Mouse (Mus musculus): ENCODE measurements at regions not wholly inside any gene's neighbourhood (a gene's known extent, or its start where the extent isn't known, plus 50 kb on each side); places are given as distances from the start of the nearest gene placed in this dataset.

- Histone ChIP-seq H3K27ac (ENCODE audit: insufficient read depth, low read length) (no peak overlapping the region), H3K36me3 (ENCODE audit: control insufficient read depth, insufficient read depth, low read length, poor library complexity, severe bottlenecking) (no peaks in the 10 kb centered on the region), H3K9ac (ENCODE audit: low read depth, poor library complexity, severe bottlenecking) (no peak overlapping the region), H3K4me3 (ENCODE audit: low read depth, low read length) (no peak overlapping the region), H3K4me1 (ENCODE audit: control insufficient read depth, insufficient read depth, low read length) (no peaks in the 10 kb centered on the region), H3K27me3 (ENCODE audit: control insufficient read depth, insufficient read depth, low read length, poor library complexity, severe bottlenecking) (no peaks in the 10 kb centered on the region), H3K9me3 (replicated peaks; ENCODE audit: control insufficient read depth, insufficient read depth, low read length, poor library complexity, severe bottlenecking) (no peaks in the 10 kb centered on the region)
- TF ChIP-seq EP300 (IDR thresholded peaks at IDR 0.05; ENCODE audit: insufficient read depth, low read depth, low read length), result no peak
- no peak for TF ChIP-seq CTCF (IDR thresholded peaks at IDR 0.05; ENCODE audit: low read depth, low read length)
- no peak for TF ChIP-seq POLR2A (IDR thresholded peaks at IDR 0.05; ENCODE audit: insufficient read depth, low read length)
These were observed 138.9 kb downstream of the Tmem17 start for GRCm38 (mm10) chr11:22650771-22651170.

- Histone ChIP-seq H3K4me1 (ENCODE audit: control insufficient read depth, insufficient read depth, low read length) (no peaks in the 10 kb centered on the region), H3K27ac (ENCODE audit: insufficient read depth, low read length) (no peak overlapping the region), H3K9me3 (replicated peaks; ENCODE audit: control insufficient read depth, insufficient read depth, low read length, poor library complexity, severe bottlenecking) (no peaks in the 10 kb centered on the region), H3K4me3 (ENCODE audit: low read depth, low read length) (no peak overlapping the region), H3K9ac (ENCODE audit: low read depth, poor library complexity, severe bottlenecking) (no peak overlapping the region), H3K36me3 (ENCODE audit: control insufficient read depth, insufficient read depth, low read length, poor library complexity, severe bottlenecking) (no peaks in the 10 kb centered on the region), H3K27me3 (ENCODE audit: control insufficient read depth, insufficient read depth, low read length, poor library complexity, severe bottlenecking) (no peaks in the 10 kb centered on the region)
- TF ChIP-seq EP300 (IDR thresholded peaks at IDR 0.05; ENCODE audit: insufficient read depth, low read depth, low read length) (no peak), POLR2A (IDR thresholded peaks at IDR 0.05; ENCODE audit: insufficient read depth, low read length) (no peak), CTCF (IDR thresholded peaks at IDR 0.05; ENCODE audit: low read depth, low read length) (no peak)
These were observed 139.4 kb downstream of the Tmem17 start for GRCm38 (mm10) chr11:22651313-22651712.

GRCm38 (mm10) chr11:22651911-22652310 lies 140.0 kb downstream of the Tmem17 start:
- no peak for TF ChIP-seq EP300 (IDR thresholded peaks at IDR 0.05; ENCODE audit: insufficient read depth, low read depth, low read length)
- TF ChIP-seq CTCF (IDR thresholded peaks at IDR 0.05; ENCODE audit: low read depth, low read length), result no peak
- no peaks in the 10 kb centered on the region for H3K27me3 ChIP-seq (ENCODE audit: control insufficient read depth, insufficient read depth, low read length, poor library complexity, severe bottlenecking)
- no peak overlapping the region for H3K4me3 ChIP-seq (ENCODE audit: low read depth, low read length)
- no peaks in the 10 kb centered on the region for H3K4me1 ChIP-seq (ENCODE audit: control insufficient read depth, insufficient read depth, low read length)
- no peak overlapping the region for H3K9ac ChIP-seq (ENCODE audit: low read depth, poor library complexity, severe bottlenecking)
- H3K27ac ChIP-seq (ENCODE audit: insufficient read depth, low read length), result no peak overlapping the region
- H3K9me3 ChIP-seq (replicated peaks; ENCODE audit: control insufficient read depth, insufficient read depth, low read length, poor library complexity, severe bottlenecking), result no peaks in the 10 kb centered on the region
- H3K36me3 ChIP-seq (ENCODE audit: control insufficient read depth, insufficient read depth, low read length, poor library complexity, severe bottlenecking), result no peaks in the 10 kb centered on the region

GRCm38 (mm10) chr11:22652931-22653330 lies 141.0 kb downstream of the Tmem17 start:
- H3K27ac ChIP-seq (ENCODE audit: insufficient read depth, low read length), result no peak overlapping the region
- H3K4me3 ChIP-seq (ENCODE audit: low read depth, low read length), result no peak overlapping the region
- no peaks in the 10 kb centered on the region for H3K27me3 ChIP-seq (ENCODE audit: control insufficient read depth, insufficient read depth, low read length, poor library complexity, severe bottlenecking)
- no peaks in the 10 kb centered on the region for H3K9me3 ChIP-seq (replicated peaks; ENCODE audit: control insufficient read depth, insufficient read depth, low read length, poor library complexity, severe bottlenecking)
- TF ChIP-seq EP300 (IDR thresholded peaks at IDR 0.05; ENCODE audit: insufficient read depth, low read depth, low read length) (no peak), CTCF (IDR thresholded peaks at IDR 0.05; ENCODE audit: low read depth, low read length) (no peak), POLR2A (IDR thresholded peaks at IDR 0.05; ENCODE audit: insufficient read depth, low read length) (no peak)
- no peaks in the 10 kb centered on the region for H3K4me1 ChIP-seq (ENCODE audit: control insufficient read depth, insufficient read depth, low read length)
- no peak overlapping the region for H3K9ac ChIP-seq (ENCODE audit: low read depth, poor library complexity, severe bottlenecking)
- no peaks in the 10 kb centered on the region for H3K36me3 ChIP-seq (ENCODE audit: control insufficient read depth, insufficient read depth, low read length, poor library complexity, severe bottlenecking)

GRCm38 (mm10) chr11:22653366-22653765 lies 141.5 kb downstream of the Tmem17 start:
- H3K9ac ChIP-seq (ENCODE audit: low read depth, poor library complexity, severe bottlenecking), result no peak overlapping the region
- no peaks in the 10 kb centered on the region for H3K4me1 ChIP-seq (ENCODE audit: control insufficient read depth, insufficient read depth, low read length)
- H3K27ac ChIP-seq (ENCODE audit: insufficient read depth, low read length), result no peak overlapping the region
- no peaks in the 10 kb centered on the region for H3K27me3 ChIP-seq (ENCODE audit: control insufficient read depth, insufficient read depth, low read length, poor library complexity, severe bottlenecking)
- no peak for TF ChIP-seq CTCF (IDR thresholded peaks at IDR 0.05; ENCODE audit: low read depth, low read length)
- no peak for TF ChIP-seq EP300 (IDR thresholded peaks at IDR 0.05; ENCODE audit: insufficient read depth, low read depth, low read length)
- no peak for TF ChIP-seq POLR2A (IDR thresholded peaks at IDR 0.05; ENCODE audit: insufficient read depth, low read length)
- H3K4me3 ChIP-seq (ENCODE audit: low read depth, low read length), result no peak overlapping the region
- H3K9me3 ChIP-seq (replicated peaks; ENCODE audit: control insufficient read depth, insufficient read depth, low read length, poor library complexity, severe bottlenecking), result no peaks in the 10 kb centered on the region
- no peaks in the 10 kb centered on the region for H3K36me3 ChIP-seq (ENCODE audit: control insufficient read depth, insufficient read depth, low read length, poor library complexity, severe bottlenecking)

GRCm38 (mm10) chr11:22657635-22658034 lies 145.7 kb downstream of the Tmem17 start:
- no peaks in the 10 kb centered on the region for H3K36me3 ChIP-seq (ENCODE audit: control insufficient read depth, insufficient read depth, low read length, poor library complexity, severe bottlenecking)
- H3K27me3 ChIP-seq (ENCODE audit: control insufficient read depth, insufficient read depth, low read length, poor library complexity, severe bottlenecking), result no peaks in the 10 kb centered on the region
- no peak overlapping the region for H3K27ac ChIP-seq (ENCODE audit: insufficient read depth, low read length)
- H3K4me3 ChIP-seq (ENCODE audit: low read depth, low read length), result no peak overlapping the region
- TF ChIP-seq CTCF (IDR thresholded peaks at IDR 0.05; ENCODE audit: low read depth, low read length) (no peak), EP300 (IDR thresholded peaks at IDR 0.05; ENCODE audit: insufficient read depth, low read depth, low read length) (no peak), POLR2A (IDR thresholded peaks at IDR 0.05; ENCODE audit: insufficient read depth, low read length) (no peak)
- no peak overlapping the region for H3K9ac ChIP-seq (ENCODE audit: low read depth, poor library complexity, severe bottlenecking)
- peaks cover 2% of the 10 kb centered on the region for H3K4me1 ChIP-seq (ENCODE audit: control insufficient read depth, insufficient read depth, low read length)
- no peaks in the 10 kb centered on the region for H3K9me3 ChIP-seq (replicated peaks; ENCODE audit: control insufficient read depth, insufficient read depth, low read length, poor library complexity, severe bottlenecking)
